Mouse (Mus musculus): ENCODE data around the gene Rock2.

DNA sequence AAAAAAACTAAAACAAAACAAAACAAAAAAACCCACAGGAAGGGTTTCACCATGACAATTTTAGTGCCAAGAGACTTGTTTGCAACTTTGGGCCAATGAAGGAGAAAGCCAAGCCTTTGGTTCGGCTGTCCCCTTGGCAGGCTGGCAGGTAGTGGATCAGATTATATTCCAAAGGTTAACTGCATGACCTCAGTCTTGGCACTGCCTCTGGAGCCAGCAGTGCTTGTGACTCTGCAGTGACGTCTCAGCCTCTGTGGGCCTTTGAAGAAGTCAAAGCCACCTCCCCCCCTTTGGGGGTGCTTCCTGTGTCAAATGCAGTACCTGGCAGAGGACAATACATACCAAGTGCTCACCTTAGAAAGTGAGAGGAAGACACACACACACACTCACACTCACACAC, 20.6 kb upstream of the Rock2 start:
- TF ChIP-seq POLR2A (IDR thresholded peaks at IDR 0.05; ENCODE audit: insufficient read length, low read depth): no peak
- no peak for TF ChIP-seq MAX (IDR thresholded peaks at IDR 0.05; ENCODE audit: low read depth)
- TF ChIP-seq E2F4 (IDR thresholded peaks at IDR 0.05; ENCODE audit: insufficient read depth): no peak
- no peak for TF ChIP-seq TCF12 (IDR thresholded peaks at IDR 0.05; ENCODE audit: insufficient read depth, poor library complexity, severe bottlenecking)
- no peak for TF ChIP-seq POLR2AphosphoS2 (IDR thresholded peaks at IDR 0.05; ENCODE audit: insufficient read length, low read depth)
- TF ChIP-seq USF1 (IDR thresholded peaks at IDR 0.05; ENCODE audit: low read depth): no peak
- TF ChIP-seq TCF3 (IDR thresholded peaks at IDR 0.05; ENCODE audit: insufficient read length, low read depth): no peak
- no peak for TF ChIP-seq SRF (IDR thresholded peaks at IDR 0.05; ENCODE audit: control insufficient read depth, insufficient read length, low read depth)
- TF ChIP-seq CEBPB (IDR thresholded peaks at IDR 0.05; ENCODE audit: insufficient read depth, poor library complexity, severe bottlenecking): no peak
- TF ChIP-seq MYOG (IDR thresholded peaks at IDR 0.05; ENCODE audit: control insufficient read depth in 1 of 3, insufficient read depth in 1 of 3, insufficient read length in 2 of 3, low read depth in 2 of 3): no peak
- TF ChIP-seq MYOD1 (IDR thresholded peaks at IDR 0.05; ENCODE audit: control insufficient read depth in 1 of 3, insufficient read length in 2 of 3, low read depth in 2 of 3): no peak
